Mouse (Mus musculus) left cerebral cortex, postnatal 4 days (tissue): ENCODE measurements around the gene Rbm4b. TPM values are rescaled to one million over a fixed set of nuclear protein-coding genes. Genes with fewer than 3 reads are reported as not detected.
A peak's percentile ranks its signal among the peaks of the same experiment; 100 is the strongest.
"Not testable (repeated sequence)": the region's sequence is repeated elsewhere in the genome, so short reads cannot be mapped to it uniquely, and the experiment has no call there.

Experiments
- DNase-seq: peaks from one replicate; pipeline ENCODE4 v3.0.0-alpha.2; 2022
- intact Hi-C: fragments of 180-260 bp; cut with DNase I; formaldehyde crosslinking; loops from one replicate; pipeline ENCODE4 v1.15.1; 2025
- total RNA-seq, 2 experiments: library from RNA; stranded (reverse); gene quantifications; 2 replicates each; pipeline ENCODE4 v1.2.3; 2021

The Rbm4b gene
- total RNA-seq, 2 experiments from 2014 or later = 32.5 to 35.2 TPM

DNA sequence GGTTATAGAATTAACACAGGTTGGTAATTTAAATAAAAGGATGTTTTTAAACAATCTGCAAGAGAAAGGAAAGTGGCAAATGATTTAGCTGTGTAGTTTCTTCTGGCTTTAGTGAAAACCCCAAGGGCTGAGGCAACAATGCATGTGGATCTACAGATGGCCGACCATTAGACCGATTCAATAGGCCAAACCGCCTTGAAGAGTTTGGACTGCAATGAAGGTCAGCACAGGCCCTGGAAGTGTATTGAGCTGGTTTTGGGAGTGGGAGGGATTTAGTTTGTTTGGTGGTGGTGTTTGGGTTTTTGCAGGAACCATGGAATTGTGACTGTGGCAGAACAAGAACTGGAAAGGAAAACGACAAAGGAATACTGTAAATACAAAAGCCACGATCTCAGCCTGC lies 42.8 kb downstream of the Rbm4b start:
- DNase-seq = no peak
- intact Hi-C loops = no loop called here

DNA sequence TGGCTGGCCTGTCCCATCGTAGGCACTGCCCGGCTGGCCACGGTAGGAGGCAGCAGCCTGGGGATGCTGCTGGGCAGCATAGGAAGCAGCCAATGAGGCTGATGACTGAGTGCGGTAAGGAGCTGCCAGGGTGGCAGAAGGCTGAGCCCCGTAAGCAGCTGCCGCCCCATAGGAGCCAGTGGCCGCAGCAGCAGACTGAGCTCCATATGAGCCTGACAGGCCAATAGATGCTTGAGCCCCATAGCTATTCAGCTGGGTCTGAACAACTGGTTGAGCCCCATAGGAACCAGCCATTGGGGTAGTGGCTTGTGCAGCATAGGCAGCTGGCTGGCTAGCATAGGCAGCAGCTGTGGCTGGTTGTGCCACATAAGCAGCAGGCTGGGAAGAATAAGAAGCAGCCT lies 46.4 kb downstream of the Rbm4b start:
- intact Hi-C loops = no loop called here
- peak; percentile 54 for DNase-seq

DNA sequence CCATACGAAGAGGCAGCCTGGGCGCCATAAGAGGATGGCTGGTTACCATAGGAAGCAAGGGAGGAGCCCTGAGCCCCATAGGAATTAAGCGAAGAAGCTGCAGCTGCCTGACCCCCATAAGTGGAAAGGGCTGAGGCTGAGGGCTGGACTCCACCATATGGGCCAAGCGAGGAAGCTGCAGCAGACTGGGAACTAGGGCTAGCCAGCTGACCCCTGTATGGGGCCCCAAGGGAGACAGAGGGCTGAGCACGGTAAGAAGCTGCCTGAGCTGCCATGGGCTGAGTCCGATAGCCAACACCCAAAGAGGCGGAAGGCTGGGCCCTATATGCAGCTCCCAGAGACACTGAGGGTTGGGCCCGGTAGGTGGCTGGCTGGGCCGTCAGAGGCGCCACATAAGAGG lies 47.0 kb downstream of the Rbm4b start:
- intact Hi-C loops = no loop called here
- DNase-seq = peak; percentile 17

DNA sequence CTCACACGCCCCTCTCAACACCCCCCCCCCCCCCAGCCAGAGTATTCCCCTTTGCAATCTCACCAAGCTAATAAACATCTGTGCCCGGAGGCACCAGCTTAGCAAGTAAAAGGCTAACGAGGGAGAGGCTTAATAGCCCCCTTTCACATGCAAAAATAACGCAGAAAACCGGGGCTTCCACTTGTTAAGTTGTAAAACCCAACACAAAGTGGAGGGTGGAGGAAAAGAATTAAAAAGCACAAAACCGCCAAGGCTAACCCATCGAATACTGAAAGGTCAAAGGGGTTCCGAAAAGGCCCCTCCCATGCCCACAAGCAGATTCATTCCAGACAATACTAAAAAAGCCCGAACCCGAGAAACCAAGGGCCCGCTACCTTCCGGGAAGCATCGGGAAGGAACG lies 54.0 kb downstream of the Rbm4b start:
- no peak for DNase-seq
- intact Hi-C loops = no loop called here

DNA sequence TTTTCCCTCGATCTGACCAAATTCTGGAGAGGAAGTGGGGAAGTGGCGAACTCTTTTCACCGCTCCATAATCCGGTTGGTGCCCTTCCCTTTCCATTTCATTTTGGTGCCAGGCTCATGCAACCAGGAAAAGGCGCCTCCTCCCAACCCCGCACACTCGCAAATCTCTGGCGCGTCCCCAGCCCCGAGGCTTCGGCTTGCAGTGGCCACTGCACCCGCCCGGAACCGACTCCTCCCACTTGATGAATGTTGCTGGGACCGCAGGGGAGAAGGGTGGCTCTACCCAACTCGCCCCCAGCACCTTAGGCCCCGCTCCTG lies 54.4 kb downstream of the Rbm4b start:
- intact Hi-C loops = no loop called here
- DNase-seq = no peak

DNA sequence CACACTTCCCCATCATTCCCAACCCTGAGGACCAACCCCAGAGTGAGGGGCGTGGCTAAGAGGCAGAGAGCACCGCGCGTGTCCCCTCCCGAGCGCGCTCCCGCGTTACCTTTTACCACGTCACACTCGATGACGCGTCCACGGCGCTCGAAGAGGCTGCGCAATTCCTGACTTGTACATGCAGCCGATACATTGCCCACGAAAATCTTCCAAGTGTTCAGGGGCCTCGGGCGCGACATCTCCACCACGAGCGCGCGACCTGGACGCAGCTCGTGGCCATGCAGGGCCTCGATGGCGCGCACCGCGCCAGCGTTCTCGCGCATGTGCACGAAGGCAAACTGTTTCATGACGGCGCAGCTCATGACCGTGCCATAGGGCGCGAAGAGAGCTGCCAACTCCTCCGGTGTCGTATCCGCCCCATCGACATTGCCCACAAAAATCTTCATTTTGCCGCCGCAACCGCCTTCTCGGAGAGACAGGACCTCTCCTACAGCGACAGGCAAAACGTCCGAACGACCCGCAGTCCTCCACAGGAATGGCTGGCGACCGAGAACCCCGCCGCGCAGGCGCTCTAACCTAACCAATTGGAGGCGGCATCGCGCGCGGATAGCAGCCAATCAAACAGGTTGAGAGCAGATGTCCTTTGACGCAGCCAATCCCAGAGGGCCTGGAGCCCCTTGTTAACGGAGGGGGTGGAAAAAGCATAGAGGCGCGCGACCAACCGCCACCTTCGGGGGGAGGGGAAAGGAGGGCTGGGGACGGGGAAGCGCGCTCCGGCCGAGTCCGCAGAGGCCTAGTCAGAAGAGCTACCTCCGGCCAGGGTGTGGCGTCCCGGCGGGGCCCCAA lies 55.0 kb downstream of the Rbm4b start, which contains the start of the genes Gm21992 and Rbm14:
Gene Gm21992 (minus strand): TSS at position 550 of the 846 bp plus-strand sequence.
Gene Rbm14 (minus strand): TSS at position 572 of the 846 bp plus-strand sequence.
- intact Hi-C loops = no loop called here

DNA sequence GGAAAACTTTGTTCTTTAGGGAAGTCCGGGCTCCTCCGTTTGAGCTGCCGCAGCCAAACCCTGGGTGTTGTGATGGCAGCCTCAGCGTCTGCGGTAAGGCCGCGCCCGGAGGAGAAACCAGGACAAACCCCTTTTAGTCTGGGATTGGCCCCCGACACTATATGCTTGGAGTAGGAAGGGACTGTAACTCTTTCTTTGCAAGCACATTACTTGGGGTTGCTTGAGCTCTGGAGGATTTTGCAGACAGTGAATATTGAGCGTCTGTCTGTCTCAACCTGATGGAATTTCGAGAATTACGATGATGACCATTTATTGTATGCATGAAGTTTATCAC lies 55.6 kb downstream of the Rbm4b start:
- intact Hi-C loops = no loop called here
- DNase-seq = no peak

More for the DNA sequence above, 55.0 kb downstream of the Rbm4b start, which contains the start of the genes Gm21992 and Rbm14:
- DNase-seq = peak; percentile 99

DNA sequence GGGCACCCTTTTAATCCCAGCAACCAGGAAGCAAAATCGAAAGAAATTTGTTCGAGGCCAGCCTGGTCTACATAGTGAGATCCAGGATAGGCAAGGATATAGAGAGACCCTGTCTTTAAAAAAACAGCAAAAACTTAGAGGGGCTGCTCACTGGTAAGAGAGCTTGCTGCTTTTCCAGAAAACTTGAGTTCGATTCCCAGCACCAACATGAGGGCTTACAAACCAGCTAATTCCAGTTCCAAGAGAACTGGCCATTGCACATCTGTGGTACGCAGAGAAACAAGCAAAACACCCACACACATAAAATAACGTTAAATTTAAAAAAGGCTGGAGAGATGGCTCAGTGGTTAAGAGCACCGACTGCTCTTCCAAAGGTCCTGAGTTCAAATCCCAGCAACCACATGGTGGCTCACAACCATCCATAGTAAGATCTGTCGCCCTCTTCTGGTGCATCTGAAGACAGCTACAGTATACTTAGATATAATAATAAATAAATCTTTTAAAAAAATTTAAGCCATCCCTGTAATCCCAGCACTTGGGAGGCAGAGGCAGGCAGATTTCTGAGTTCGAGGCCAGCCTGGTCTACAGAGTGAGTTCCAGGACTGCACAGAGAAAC lies 56.1 kb downstream of the Rbm4b start:
- intact Hi-C loops, DNase-seq: not testable (repeated sequence)

DNA sequence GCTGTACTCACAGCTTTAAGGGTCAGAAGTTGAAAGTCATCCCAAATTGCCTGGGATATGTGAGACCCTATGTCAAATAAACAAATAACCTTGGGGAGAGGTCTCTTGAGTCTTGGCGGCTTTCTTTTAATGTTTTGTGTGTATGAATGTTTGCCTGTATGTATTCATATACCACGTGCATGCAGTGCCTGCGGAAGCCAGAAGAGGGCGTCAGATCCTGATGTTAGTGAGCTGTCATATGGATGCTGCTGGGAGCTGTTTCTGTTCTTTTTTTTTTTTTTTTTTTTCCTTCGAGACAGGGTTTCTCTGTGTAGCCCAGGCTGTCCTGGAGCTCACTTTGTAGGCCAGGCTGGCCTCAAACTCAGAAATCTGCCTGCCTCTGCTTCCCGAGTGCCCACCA lies 56.7 kb downstream of the Rbm4b start:
- intact Hi-C loops = no loop called here
- peak; percentile 50 for DNase-seq

Other genes with a start within 250 kb of the Rbm4b start
- gene Pcx, start 246.0 kb upstream of the Rbm4b start, total RNA-seq = 10 to 100 TPM; 42.6 to 44.2 TPM
- 10 to 100 TPM; 85.3 to 88.6 TPM for gene Lrfn4, start 140.8 kb upstream of the Rbm4b start, total RNA-seq
- gene Rce1, start 130.9 kb upstream of the Rbm4b start, total RNA-seq = 10 to 100 TPM; 26.4 to 27.5 TPM
- 1 to 10 TPM; 3.7 to 4.5 TPM for gene Gm960, start 57.8 kb upstream of the Rbm4b start, total RNA-seq
- gene Sptbn2, start 45.3 kb upstream of the Rbm4b start, total RNA-seq = 100 to 1,000 TPM; 319 to 320 TPM
- 10 to 100 TPM; 76.1 to 80.4 TPM for gene Rbm4, start 37.4 kb downstream of the Rbm4b start, total RNA-seq
- 10 to 100 TPM; 18.2 to 37.9 TPM for gene Gm21992, start 55.1 kb downstream of the Rbm4b start, total RNA-seq
- gene Rbm14, start 55.1 kb downstream of the Rbm4b start, total RNA-seq = 10 to 100 TPM; 65.9 to 73.9 TPM
- 10 to 100 TPM; 38.1 to 41.0 TPM for gene Ccs, start 82.8 kb downstream of the Rbm4b start, total RNA-seq
- gene Ccdc87, start 82.9 kb downstream of the Rbm4b start, total RNA-seq = 1 to 10 TPM; 1.7 to 2.0 TPM
- 10 to 100 TPM; 66.9 to 70.3 TPM for gene Ctsf, start 98.6 kb downstream of the Rbm4b start, total RNA-seq
- gene Actn3, start 121.4 kb downstream of the Rbm4b start, total RNA-seq = 1 to 10 TPM; 2.5 to 3.4 TPM
- gene Zdhhc24, start 122.2 kb downstream of the Rbm4b start, total RNA-seq = 10 to 100 TPM; 17.7 to 21.0 TPM
- 10 to 100 TPM; 27.4 to 35.8 TPM for gene Bbs1, start 150.1 kb downstream of the Rbm4b start, total RNA-seq
- 10 to 100 TPM; 72.5 to 80.8 TPM for gene Dpp3, start 171.8 kb downstream of the Rbm4b start, total RNA-seq
- gene Peli3, start 186.6 kb downstream of the Rbm4b start, total RNA-seq = 10 to 100 TPM; 19.5 to 20.1 TPM
- 10 to 100 TPM; 68.5 to 73.6 TPM for gene Mrpl11, start 205.7 kb downstream of the Rbm4b start, total RNA-seq
- gene Npas4, start 233.8 kb downstream of the Rbm4b start, total RNA-seq = 1 to 10 TPM; 5.5 to 6.8 TPM